Mouse (Mus musculus) effector memory CD4-positive, alpha-beta T cell, adult 7 months (primary cell): Measurements from ENCODE around the gene Tmem9b. TPM values are rescaled to one million over a fixed set of nuclear protein-coding genes. Genes with fewer than 3 reads are reported as not detected.

Source experiments
- polyA plus RNA-seq: library from polyadenylated mRNA; unstranded; fragments of 100-300 nt; shearing (Covaris generic); gene quantifications from one replicate; pipeline ENCODE4 v1.2.1, GENCODE M21; 2017

The Tmem9b gene
- 97.2 TPM for polyA plus RNA-seq

GRCm38 (mm10) chr7:109752008-109752925 is at the start of gene Tmem9b:
Tmem9b (minus strand) TSS chr7:109752875.

GRCm38 (mm10) chr7:109781470-109782203 is 29.0 kb upstream of the Tmem9b start, which contains the start of gene Nrip3:
Nrip3 (minus strand) TSS chr7:109782025.

GRCm38 (mm10) chr7:109731626-109732025 is 21.0 kb downstream of the Tmem9b start, which contains the start of gene Ascl3:
Ascl3 (minus strand) TSS chr7:109731726.

GRCm38 (mm10) chr7:109723697-109724096 is 29.0 kb downstream of the Tmem9b start, which contains the start of gene BC051019:
BC051019 (minus strand) TSS chr7:109723850.

GRCm38 (mm10) chr7:109703190-109704015 is 49.3 kb downstream of the Tmem9b start, which contains the start of the genes St5 and Akip1:
St5 (minus strand) TSS chr7:109703605.
Akip1 (plus strand) TSS chr7:109703690.

Other genes with a start within 250 kb of the Tmem9b start
- 0.74 TPM for gene Trim66, start 244.7 kb downstream of the Tmem9b start, polyA plus RNA-seq
- 119 TPM for gene Rpl27a, start 233.7 kb downstream of the Tmem9b start, polyA plus RNA-seq
- gene St5, start 49.3 kb downstream of the Tmem9b start, polyA plus RNA-seq = 1.2 TPM
- 14.9 TPM for gene Akip1, start 49.2 kb downstream of the Tmem9b start, polyA plus RNA-seq
- not detected for gene BC051019, start 29.0 kb downstream of the Tmem9b start, polyA plus RNA-seq
- gene Ascl3, start 21.1 kb downstream of the Tmem9b start, polyA plus RNA-seq = 1.3 TPM
- gene Nrip3, start 29.1 kb upstream of the Tmem9b start, polyA plus RNA-seq = 1.1 TPM
- gene Scube2, start 112.8 kb upstream of the Tmem9b start, polyA plus RNA-seq = not detected
- 20.6 TPM for gene Dennd5a, start 207.6 kb upstream of the Tmem9b start, polyA plus RNA-seq
- 46.4 TPM for gene Tmem41b, start 234.1 kb upstream of the Tmem9b start, polyA plus RNA-seq